Mouse (Mus musculus): ENCODE measurements around the gene Hdac10. TPM values are rescaled to one million over a fixed set of nuclear protein-coding genes. Genes with fewer than 3 reads are reported as not detected.

Hdac10 gene
- polyA plus RNA-seq, 1 experiment from 2014 or later, result 10.7 TPM

GRCm38 (mm10) chr15:89147456-89147855 is 19.0 kb upstream of the Hdac10 start:
- Histone ChIP-seq H3K9me3 (ENCODE audit: control insufficient read depth, low read length) (no peaks in the 10 kb centered on the region), H3K27ac (replicated peaks) (no peak overlapping the region), H3K4me1 (replicated peaks; ENCODE audit: control insufficient read depth, insufficient read depth) (peaks cover 5% of the 10 kb centered on the region), H3K36me3 (ENCODE audit: control insufficient read depth, insufficient read depth, low read length) (no peaks in the 10 kb centered on the region), H3K4me2 (replicated peaks; ENCODE audit: low read depth) (no peak overlapping the region), H3K4me3 (ENCODE audit: low read depth, low read length) (no peak overlapping the region), H3K9ac (ENCODE audit: low read length) (no peak overlapping the region), H3K27me3 (ENCODE audit: control insufficient read depth, insufficient read depth, low read length) (no peaks in the 10 kb centered on the region; the same call in 1 of the 2 replicates)
- TF ChIP-seq EP300 (optimal IDR thresholded peaks at IDR 0.05) (no peak), CTCF (IDR thresholded peaks at IDR 0.05; ENCODE audit: low read depth) (no peak)
- ATAC-seq (ENCODE audit: low FRiP score, low TSS enrichment) (no peak), DNase-seq (ENCODE audit: low spot score) (no peak)
- 21% methylated on average over 10 of the region's 10 CpGs for WGBS

GRCm38 (mm10) chr15:89147024-89147423 is 18.5 kb upstream of the Hdac10 start:
- H3K9ac ChIP-seq (ENCODE audit: low read length), result peak overlapping the region; percentile 23; the same call in 1 of the 2 replicates

GRCm38 (mm10) chr15:89146537-89146936 is 18.0 kb upstream of the Hdac10 start:
- no peaks in the 10 kb centered on the region; the same call in 1 of the 2 replicates for H3K27me3 ChIP-seq (ENCODE audit: control insufficient read depth, insufficient read depth, low read length)
- H3K4me2 ChIP-seq (replicated peaks; ENCODE audit: low read depth), result peak overlapping the region; percentile 50
- peak; percentile 25; the same call in 1 of the 2 replicates for ATAC-seq (ENCODE audit: low FRiP score, low TSS enrichment)
- H3K9ac ChIP-seq (ENCODE audit: low read length), result peak overlapping the region; percentile 23; the same call in 1 of the 2 replicates
- no peaks in the 10 kb centered on the region for H3K9me3 ChIP-seq (ENCODE audit: control insufficient read depth, low read length)
- peak; percentile 64 for DNase-seq (ENCODE audit: low spot score)
- 4% methylated on average over 27 of the region's 27 CpGs for WGBS
- peak overlapping the region; percentile 8 for H3K4me3 ChIP-seq (ENCODE audit: low read depth, low read length)
- TF ChIP-seq CTCF (IDR thresholded peaks at IDR 0.05; ENCODE audit: low read depth), result no peak
- TF ChIP-seq EP300 (optimal IDR thresholded peaks at IDR 0.05), result no peak
- no peak overlapping the region for H3K27ac ChIP-seq (replicated peaks)
- H3K36me3 ChIP-seq (ENCODE audit: control insufficient read depth, insufficient read depth, low read length), result no peaks in the 10 kb centered on the region
- H3K4me1 ChIP-seq (replicated peaks; ENCODE audit: control insufficient read depth, insufficient read depth), result peaks cover 5% of the 10 kb centered on the region

More at GRCm38 (mm10) chr15:89147024-89147423, 18.5 kb upstream of the Hdac10 start:
- peak; percentile 45 for DNase-seq (ENCODE audit: low spot score)
- TF ChIP-seq EP300 (optimal IDR thresholded peaks at IDR 0.05), result no peak
- TF ChIP-seq CTCF (IDR thresholded peaks at IDR 0.05; ENCODE audit: low read depth), result no peak
- H3K27ac ChIP-seq (replicated peaks), result no peak overlapping the region
- H3K4me2 ChIP-seq (replicated peaks; ENCODE audit: low read depth), result peak overlapping the region; percentile 50
- no peak for ATAC-seq (ENCODE audit: low FRiP score, low TSS enrichment)
- H3K27me3 ChIP-seq (ENCODE audit: control insufficient read depth, insufficient read depth, low read length), result no peaks in the 10 kb centered on the region; the same call in 1 of the 2 replicates
- WGBS, result 11% methylated on average over 16 of the region's 16 CpGs
- no peaks in the 10 kb centered on the region for H3K9me3 ChIP-seq (ENCODE audit: control insufficient read depth, low read length)
- H3K4me3 ChIP-seq (ENCODE audit: low read depth, low read length), result peak overlapping the region; percentile 8; the same call in 1 of the 2 replicates
- no peaks in the 10 kb centered on the region for H3K36me3 ChIP-seq (ENCODE audit: control insufficient read depth, insufficient read depth, low read length)
- H3K4me1 ChIP-seq (replicated peaks; ENCODE audit: control insufficient read depth, insufficient read depth), result peaks cover 5% of the 10 kb centered on the region

GRCm38 (mm10) chr15:89145813-89146350 is 17.4 kb upstream of the Hdac10 start:
- Histone ChIP-seq H3K4me1 (replicated peaks; ENCODE audit: control insufficient read depth, insufficient read depth) (peaks cover 5% of the 10 kb centered on the region), H3K9ac (ENCODE audit: low read length) (no peak overlapping the region), H3K36me3 (ENCODE audit: control insufficient read depth, insufficient read depth, low read length) (no peaks in the 10 kb centered on the region), H3K27me3 (ENCODE audit: control insufficient read depth, insufficient read depth, low read length) (peaks cover 3% of the 10 kb centered on the region; the same call in 1 of the 2 replicates), H3K9me3 (ENCODE audit: control insufficient read depth, low read length) (no peaks in the 10 kb centered on the region), H3K4me2 (replicated peaks; ENCODE audit: low read depth) (no peak overlapping the region; the same call in 1 of the 2 replicates), H3K4me3 (ENCODE audit: low read depth, low read length) (no peak overlapping the region; the same call in 1 of the 2 replicates), H3K27ac (replicated peaks) (no peak overlapping the region)
- peak; percentile 14; the same call in 1 of the 2 replicates for ATAC-seq (ENCODE audit: low FRiP score, low TSS enrichment)
- no peak for DNase-seq (ENCODE audit: low spot score)
- TF ChIP-seq CTCF (IDR thresholded peaks at IDR 0.05; ENCODE audit: low read depth), result no peak
- TF ChIP-seq EP300 (optimal IDR thresholded peaks at IDR 0.05), result no peak
- WGBS, result 63% methylated on average over 24 of the region's 24 CpGs

- no peaks in the 10 kb centered on the region for H3K36me3 ChIP-seq (ENCODE audit: control insufficient read depth, insufficient read depth, low read length)
- WGBS, result 77% methylated on average over 11 of the region's 11 CpGs
- H3K27me3 ChIP-seq (ENCODE audit: control insufficient read depth, insufficient read depth, low read length), result peaks cover 5% of the 10 kb centered on the region; the same call in 1 of the 2 replicates
- ATAC-seq (ENCODE audit: low FRiP score, low TSS enrichment) (no peak), DNase-seq (ENCODE audit: low spot score) (no peak)
- no peak overlapping the region for H3K27ac ChIP-seq (replicated peaks)
- H3K9ac ChIP-seq (ENCODE audit: low read length), result no peak overlapping the region
- TF ChIP-seq EP300 (optimal IDR thresholded peaks at IDR 0.05) (no peak), CTCF (IDR thresholded peaks at IDR 0.05; ENCODE audit: low read depth) (no peak)
- no peaks in the 10 kb centered on the region for H3K9me3 ChIP-seq (ENCODE audit: control insufficient read depth, low read length)
- H3K4me2 ChIP-seq (replicated peaks; ENCODE audit: low read depth), result no peak overlapping the region
- H3K4me3 ChIP-seq (ENCODE audit: low read depth, low read length), result no peak overlapping the region
- peaks cover 4% of the 10 kb centered on the region for H3K4me1 ChIP-seq (replicated peaks; ENCODE audit: control insufficient read depth, insufficient read depth)
These were observed 16.5 kb upstream of the Hdac10 start for GRCm38 (mm10) chr15:89144965-89145364.

- DNase-seq (ENCODE audit: low spot score) (no peak), ATAC-seq (ENCODE audit: low FRiP score, low TSS enrichment) (no peak)
- WGBS, result 56% methylated on average over 2 of the region's 2 CpGs
- no peak overlapping the region for H3K9ac ChIP-seq (ENCODE audit: low read length)
- H3K36me3 ChIP-seq (ENCODE audit: control insufficient read depth, insufficient read depth, low read length), result no peaks in the 10 kb centered on the region
- no peak overlapping the region for H3K27ac ChIP-seq (replicated peaks)
- no peaks in the 10 kb centered on the region for H3K9me3 ChIP-seq (ENCODE audit: control insufficient read depth, low read length)
- H3K4me3 ChIP-seq (ENCODE audit: low read depth, low read length), result no peak overlapping the region
- TF ChIP-seq EP300 (optimal IDR thresholded peaks at IDR 0.05), result no peak
- H3K4me1 ChIP-seq (replicated peaks; ENCODE audit: control insufficient read depth, insufficient read depth), result no peaks in the 10 kb centered on the region
- peaks cover 5% of the 10 kb centered on the region for H3K27me3 ChIP-seq (ENCODE audit: control insufficient read depth, insufficient read depth, low read length)
- no peak overlapping the region for H3K4me2 ChIP-seq (replicated peaks; ENCODE audit: low read depth)
These were observed 14.6 kb upstream of the Hdac10 start for GRCm38 (mm10) chr15:89143134-89143533.

All from stomach, postnatal 0 days (tissue).